Mouse (Mus musculus) cerebral cortex, adult 2 months (tissue): ENCODE data around the gene Srcap.

Source experiments
- WGBS: fragments of 180-500 bp; shearing (Covaris S2); methylation state at CpG from one replicate; pipeline ENCODE4 v1.1.7; 2018; 5-methylcytosine and 5-hydroxymethylcytosine counted together

Srcap gene

DNA sequence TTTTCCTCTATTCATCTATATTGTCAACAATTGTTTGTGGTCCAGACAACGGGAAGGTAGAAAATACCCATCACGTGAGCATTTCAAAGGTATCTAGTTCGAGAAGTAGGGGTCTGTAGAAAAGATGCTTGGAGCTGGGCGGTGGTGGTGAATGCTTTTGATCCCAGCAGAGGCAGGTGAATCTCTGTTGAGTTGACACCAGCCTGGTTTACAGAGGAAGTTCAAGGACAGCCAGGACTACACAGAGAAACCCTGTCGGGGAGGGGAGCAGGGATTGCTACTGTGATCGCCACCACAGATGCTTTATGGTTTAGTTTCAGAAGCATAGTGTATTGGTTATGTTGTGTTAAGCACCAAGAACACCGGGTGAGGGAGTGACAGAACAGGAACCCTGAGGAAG is 62.3 kb downstream of the Srcap start:
- 5% methylated on average over 7 of the region's 7 CpGs for WGBS

- WGBS = 92% methylated on average over 6 of the region's 6 CpGs
Measured at GRCm38 (mm10) chr7:127583260-127583659, 71.5 kb downstream of the Srcap start.

- 88% methylated on average over 7 of the region's 7 CpGs for WGBS
Measured at GRCm38 (mm10) chr7:127585031-127585430, 73.2 kb downstream of the Srcap start.

- WGBS = 85% methylated on average over 6 of the region's 6 CpGs
Measured at GRCm38 (mm10) chr7:127586149-127586548, 74.4 kb downstream of the Srcap start.

- 74% methylated on average over 5 of the region's 5 CpGs for WGBS
Measured at GRCm38 (mm10) chr7:127587196-127587595, 75.4 kb downstream of the Srcap start.

- under 1% methylated on average over 50 of the region's 50 CpGs for WGBS
Measured at GRCm38 (mm10) chr7:127588011-127588871, 76.5 kb downstream of the Srcap start, which contains the start of the genes Ccdc189 and Rnf40. Gene Ccdc189, minus strand, starts transcription at chr7:127588595. Gene Rnf40, plus strand, starts transcription at chr7:127588767.

DNA sequence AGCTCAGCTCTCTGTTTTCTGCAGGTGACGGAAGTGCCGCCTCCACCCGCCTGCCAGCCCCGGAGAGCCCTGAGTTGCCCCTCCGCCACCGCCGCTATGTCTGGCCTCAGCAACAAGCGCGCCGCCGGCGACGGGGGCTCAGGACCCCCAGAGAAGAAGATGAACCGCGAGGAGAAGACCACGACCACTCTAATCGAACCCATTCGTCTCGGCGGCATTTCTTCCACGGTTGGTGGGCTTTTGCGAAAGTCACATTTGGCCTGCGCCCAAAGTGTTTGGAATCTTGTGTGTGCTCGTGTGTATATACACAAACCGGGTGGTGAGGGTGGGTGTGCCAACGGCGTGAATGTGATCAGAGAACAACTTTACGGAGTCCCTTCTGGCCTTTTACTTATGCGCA is 77.1 kb downstream of the Srcap start:
- 2% methylated on average over 29 of the region's 29 CpGs for whole genome bisulfite sequencing

GRCm38 (mm10) chr7:127589637-127590036 is 77.9 kb downstream of the Srcap start:
- 90% methylated on average over 9 of the region's 9 CpGs for WGBS

- WGBS = 85% methylated on average over 10 of the region's 10 CpGs
Measured at GRCm38 (mm10) chr7:127591108-127591507, 79.3 kb downstream of the Srcap start.

GRCm38 (mm10) chr7:127592575-127592974 is 80.8 kb downstream of the Srcap start:
- WGBS = 88% methylated on average over 14 of the region's 14 CpGs

- 95% methylated on average over 17 of the region's 17 CpGs for WGBS
Measured at GRCm38 (mm10) chr7:127596747-127597146, 85.0 kb downstream of the Srcap start.

DNA sequence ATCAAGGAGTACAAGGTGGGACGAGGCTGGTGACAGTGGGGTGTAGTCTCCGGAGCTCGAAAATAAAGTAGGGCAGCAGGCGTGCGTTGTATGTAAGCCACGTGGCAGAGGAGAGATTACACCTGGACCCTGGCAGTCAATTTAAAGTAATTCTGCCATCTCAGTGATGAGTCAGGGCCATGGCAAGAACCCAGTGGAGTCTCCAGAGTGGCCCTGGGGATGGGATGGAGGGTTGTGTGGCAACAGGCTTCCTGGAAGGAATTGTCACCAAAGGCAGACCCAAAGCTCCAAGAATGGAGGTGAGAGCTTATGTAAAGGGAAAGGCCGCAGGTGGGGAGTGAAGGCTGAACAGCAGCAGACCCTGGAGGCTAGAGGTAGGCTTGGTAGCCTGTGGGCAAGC is 88.8 kb downstream of the Srcap start:
- 89% methylated on average over 7 of the region's 7 CpGs for WGBS

DNA sequence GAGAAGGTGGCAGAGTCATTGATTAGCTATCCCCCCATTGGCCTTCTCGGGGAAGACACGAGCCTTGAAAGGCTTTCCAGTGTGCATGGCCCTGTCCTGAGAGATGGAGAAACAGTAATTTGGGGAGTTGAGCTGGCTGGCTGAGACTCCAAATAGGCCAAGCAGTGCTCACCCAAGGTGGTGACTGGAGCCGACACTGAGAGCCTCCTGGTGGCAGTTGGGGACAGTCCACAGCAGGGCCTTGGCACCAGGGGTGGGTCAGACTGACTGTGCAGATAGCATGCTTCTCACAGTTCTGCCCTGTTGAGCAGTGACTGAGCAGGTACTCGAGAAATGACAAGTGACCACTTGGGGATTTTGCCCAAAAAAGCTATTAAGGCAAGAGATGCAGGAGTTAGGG is 90.0 kb downstream of the Srcap start:
- WGBS = 87% methylated on average over 4 of the region's 4 CpGs

DNA sequence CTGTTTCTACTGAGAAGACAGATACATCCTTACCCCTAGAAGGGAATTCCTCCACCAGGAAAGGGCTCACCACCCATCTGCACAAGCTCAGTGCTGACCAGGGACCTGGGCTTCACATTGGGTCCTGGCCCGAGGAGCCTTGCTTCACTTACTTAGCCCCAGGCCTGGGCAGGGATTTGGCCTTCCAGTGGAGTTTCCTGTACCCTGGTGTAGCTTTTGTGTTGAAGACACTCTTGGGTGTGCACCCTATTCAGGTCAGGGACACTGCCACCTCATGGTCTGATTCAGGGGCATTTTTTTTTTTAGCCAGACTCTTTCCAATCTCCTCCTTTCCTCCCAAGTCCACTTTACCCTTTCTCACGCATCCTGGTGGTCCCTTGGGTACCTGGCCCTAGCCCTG is 91.1 kb downstream of the Srcap start:
- WGBS = 88% methylated on average over 2 of the region's 2 CpGs

DNA sequence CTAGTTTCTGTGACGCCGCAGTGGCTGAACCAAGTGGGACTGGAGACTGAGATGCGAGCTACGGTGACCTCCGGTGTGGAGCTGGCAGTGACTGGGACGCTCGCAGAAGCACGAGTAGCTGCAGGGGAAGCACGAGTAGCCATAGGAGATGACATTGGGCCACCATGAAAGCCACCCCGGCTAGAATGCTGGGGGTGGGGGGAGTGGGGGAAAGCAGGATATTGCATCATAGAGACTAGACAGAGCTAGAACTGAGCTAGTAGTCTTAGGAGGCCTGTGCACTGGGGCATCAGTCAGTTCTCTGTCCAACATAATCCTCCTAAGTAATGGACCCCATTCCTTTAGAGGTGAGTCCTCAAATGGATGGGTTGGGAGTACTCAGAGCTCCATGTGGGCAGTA is 92.5 kb downstream of the Srcap start:
- 88% methylated on average over 10 of the region's 10 CpGs for whole genome bisulfite sequencing

GRCm38 (mm10) chr7:127607150-127607549 is 95.4 kb downstream of the Srcap start:
- 76% methylated on average over 6 of the region's 6 CpGs for WGBS
